Mouse (Mus musculus): Measurements from ENCODE around the gene Stk32c.

GRCm38 (mm10) chr7:139185971-139186370, 27.1 kb downstream of the Stk32c start:
- TF ChIP-seq CTCF (IDR thresholded peaks at IDR 0.05; ENCODE audit: low read depth): no peak
- no peak for TF ChIP-seq EP300 (optimal IDR thresholded peaks at IDR 0.05)
